Mouse (Mus musculus): ENCODE measurements around the gene Smok3b. TPM values are rescaled to one million over a fixed set of nuclear protein-coding genes. Genes with fewer than 3 reads are reported as not detected.
"Not testable (repeated sequence)": the region's sequence is repeated elsewhere in the genome, so short reads cannot be mapped to it uniquely, and the experiment has no call there.

The Smok3b gene
- polyA plus RNA-seq, 1 experiment = not detected

GRCm38 (mm10) chr5:138012382-138012781 is 8.8 kb upstream of the Smok3b start:
- no peaks in the 10 kb centered on the region for H3K27me3 ChIP-seq (ENCODE audit: control insufficient read depth)
- H3K4me3 ChIP-seq (replicated peaks) = no peak overlapping the region
- no peaks in the 10 kb centered on the region; the same call in 1 of the 2 replicates for H3K9me3 ChIP-seq (ENCODE audit: control insufficient read depth, low read length)
- TF ChIP-seq GATA1 (IDR thresholded peaks at IDR 0.05; ENCODE audit: low read length) = no peak
- no peak for TF ChIP-seq TAL1 (IDR thresholded peaks at IDR 0.05; ENCODE audit: low read length)
- H3K4me1 ChIP-seq (ENCODE audit: control insufficient read depth) = no peaks in the 10 kb centered on the region
- H3K36me3 ChIP-seq (ENCODE audit: control insufficient read depth) = no peaks in the 10 kb centered on the region

- H3K4me1 ChIP-seq (ENCODE audit: control insufficient read depth) = no peaks in the 10 kb centered on the region
- no peaks in the 10 kb centered on the region for H3K36me3 ChIP-seq (ENCODE audit: control insufficient read depth)
- no peaks in the 10 kb centered on the region for H3K27me3 ChIP-seq (ENCODE audit: control insufficient read depth)
- no peaks in the 10 kb centered on the region for H3K9me3 ChIP-seq (ENCODE audit: control insufficient read depth, low read length)
- TF ChIP-seq GATA1 (IDR thresholded peaks at IDR 0.05; ENCODE audit: low read length) = no peak
- no peak for TF ChIP-seq TAL1 (IDR thresholded peaks at IDR 0.05; ENCODE audit: low read length)
- no peak overlapping the region for H3K4me3 ChIP-seq (replicated peaks)
These were observed 4.7 kb upstream of the Smok3b start for GRCm38 (mm10) chr5:138016530-138016929.

- no peaks in the 10 kb centered on the region for H3K9me3 ChIP-seq (ENCODE audit: control insufficient read depth, low read length)
- H3K27me3 ChIP-seq (ENCODE audit: control insufficient read depth) = no peaks in the 10 kb centered on the region
- no peaks in the 10 kb centered on the region for H3K4me1 ChIP-seq (ENCODE audit: control insufficient read depth)
- H3K36me3 ChIP-seq (ENCODE audit: control insufficient read depth) = no peaks in the 10 kb centered on the region
- H3K4me3 ChIP-seq (replicated peaks) = no peak overlapping the region
- no peak for TF ChIP-seq TAL1 (IDR thresholded peaks at IDR 0.05; ENCODE audit: low read length)
- no peak for TF ChIP-seq GATA1 (IDR thresholded peaks at IDR 0.05; ENCODE audit: low read length)
These were observed 4.2 kb upstream of the Smok3b start for GRCm38 (mm10) chr5:138016997-138017396.

GRCm38 (mm10) chr5:138019577-138019976 is 1.7 kb upstream of the Smok3b start:
- not testable (repeated sequence) for H3K4me1 ChIP-seq (ENCODE audit: control insufficient read depth); H3K27me3 ChIP-seq (ENCODE audit: control insufficient read depth); H3K4me3 ChIP-seq (replicated peaks); H3K9me3 ChIP-seq (ENCODE audit: control insufficient read depth, low read length); H3K36me3 ChIP-seq (ENCODE audit: control insufficient read depth)

GRCm38 (mm10) chr5:138052894-138053293 is 31.7 kb downstream of the Smok3b start, which contains the start of gene Smok3c:
TSS of gene Smok3c (plus strand) at chr5:138053194.
- not testable (repeated sequence) for H3K4me3 ChIP-seq (replicated peaks); H3K9me3 ChIP-seq (ENCODE audit: control insufficient read depth, low read length); H3K36me3 ChIP-seq (ENCODE audit: control insufficient read depth); H3K27me3 ChIP-seq (ENCODE audit: control insufficient read depth); H3K4me1 ChIP-seq (ENCODE audit: control insufficient read depth)

- Histone ChIP-seq H3K27me3 (ENCODE audit: control insufficient read depth) (no peaks in the 10 kb centered on the region), H3K4me3 (replicated peaks) (no peak overlapping the region), H3K4me1 (ENCODE audit: control insufficient read depth) (no peaks in the 10 kb centered on the region), H3K36me3 (ENCODE audit: control insufficient read depth) (no peaks in the 10 kb centered on the region), H3K9me3 (ENCODE audit: control insufficient read depth, low read length) (0 out of 2 replicates have a peak, but pooled peaks cover 2% of the 10 kb centered on the region)
- no peak for TF ChIP-seq TAL1 (IDR thresholded peaks at IDR 0.05; ENCODE audit: low read length)
- no peak for TF ChIP-seq GATA1 (IDR thresholded peaks at IDR 0.05; ENCODE audit: low read length)
These were observed 52.6 kb downstream of the Smok3b start for GRCm38 (mm10) chr5:138073803-138074202.

GRCm38 (mm10) chr5:138075684-138076083 is 54.5 kb downstream of the Smok3b start:
- Histone ChIP-seq H3K9me3 (ENCODE audit: control insufficient read depth, low read length) (0 out of 2 replicates have a peak, but pooled peaks cover 2% of the 10 kb centered on the region), H3K4me1 (ENCODE audit: control insufficient read depth) (no peaks in the 10 kb centered on the region)
- TF ChIP-seq TAL1 (IDR thresholded peaks at IDR 0.05; ENCODE audit: low read length) = no peak
- TF ChIP-seq GATA1 (IDR thresholded peaks at IDR 0.05; ENCODE audit: low read length) = no peak

GRCm38 (mm10) chr5:138076148-138076547 is 54.9 kb downstream of the Smok3b start:
- no peaks in the 10 kb centered on the region for H3K27me3 ChIP-seq (ENCODE audit: control insufficient read depth)
- 0 out of 2 replicates have a peak, but pooled peaks cover 2% of the 10 kb centered on the region for H3K9me3 ChIP-seq (ENCODE audit: control insufficient read depth, low read length)
- no peaks in the 10 kb centered on the region for H3K4me1 ChIP-seq (ENCODE audit: control insufficient read depth)
- TF ChIP-seq GATA1 (IDR thresholded peaks at IDR 0.05; ENCODE audit: low read length) (no peak), TAL1 (IDR thresholded peaks at IDR 0.05; ENCODE audit: low read length) (no peak)
- no peaks in the 10 kb centered on the region for H3K36me3 ChIP-seq (ENCODE audit: control insufficient read depth)
- no peak overlapping the region for H3K4me3 ChIP-seq (replicated peaks)

More at GRCm38 (mm10) chr5:138075684-138076083, 54.5 kb downstream of the Smok3b start:
- no peak overlapping the region for H3K4me3 ChIP-seq (replicated peaks)
- H3K27me3 ChIP-seq (ENCODE audit: control insufficient read depth) = no peaks in the 10 kb centered on the region
- H3K36me3 ChIP-seq (ENCODE audit: control insufficient read depth) = no peaks in the 10 kb centered on the region

- no peaks in the 10 kb centered on the region for H3K27me3 ChIP-seq (ENCODE audit: control insufficient read depth)
- no peak overlapping the region for H3K4me3 ChIP-seq (replicated peaks)
- no peaks in the 10 kb centered on the region for H3K36me3 ChIP-seq (ENCODE audit: control insufficient read depth)
- H3K9me3 ChIP-seq (ENCODE audit: control insufficient read depth, low read length) = 0 out of 2 replicates have a peak, but pooled peaks cover 2% of the 10 kb centered on the region
- no peak for TF ChIP-seq TAL1 (IDR thresholded peaks at IDR 0.05; ENCODE audit: low read length)
- TF ChIP-seq GATA1 (IDR thresholded peaks at IDR 0.05; ENCODE audit: low read length) = no peak
- H3K4me1 ChIP-seq (ENCODE audit: control insufficient read depth) = peaks cover 5% of the 10 kb centered on the region
These were observed 59.2 kb downstream of the Smok3b start for GRCm38 (mm10) chr5:138080456-138080855.

GRCm38 (mm10) chr5:138081446-138081845 is 60.2 kb downstream of the Smok3b start:
- Histone ChIP-seq H3K4me1 (ENCODE audit: control insufficient read depth) (peaks cover 11% of the 10 kb centered on the region), H3K4me3 (replicated peaks) (no peak overlapping the region), H3K36me3 (ENCODE audit: control insufficient read depth) (no peaks in the 10 kb centered on the region), H3K27me3 (ENCODE audit: control insufficient read depth) (no peaks in the 10 kb centered on the region), H3K9me3 (ENCODE audit: control insufficient read depth, low read length) (0 out of 2 replicates have a peak, but pooled peaks cover 2% of the 10 kb centered on the region)
- TF ChIP-seq GATA1 (IDR thresholded peaks at IDR 0.05; ENCODE audit: low read length) (no peak), TAL1 (IDR thresholded peaks at IDR 0.05; ENCODE audit: low read length) (no peak)
